Mouse (Mus musculus): Measurements from ENCODE around the gene Ffar2. TPM values are rescaled to one million over a fixed set of nuclear protein-coding genes. Genes with fewer than 3 reads are reported as not detected.
"Not testable (repeated sequence)": the region's sequence is repeated elsewhere in the genome, so short reads cannot be mapped to it uniquely, and the experiment has no call there.

Ffar2 gene
- polyA plus RNA-seq, 1 experiment, result 18.3 TPM

DNA sequence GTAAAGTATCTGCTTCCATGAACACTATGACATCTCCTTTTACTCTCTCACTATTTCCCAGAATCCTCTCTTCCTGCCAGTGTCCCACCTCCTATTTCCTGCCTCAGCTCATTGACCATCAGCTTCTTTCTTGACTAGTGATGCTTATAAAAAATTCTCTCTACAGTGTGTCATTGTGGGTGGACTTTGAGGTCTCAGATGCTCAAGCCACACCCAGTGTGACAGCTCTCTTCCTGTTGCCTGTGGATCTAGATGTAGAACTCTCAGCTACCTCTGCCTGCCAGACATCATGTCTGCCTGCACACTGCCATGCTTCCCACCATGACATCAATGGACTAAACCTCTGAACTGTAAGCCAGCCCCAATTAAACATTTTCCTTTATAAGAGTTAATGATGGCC lies 13.7 kb upstream of the Ffar2 start:
- Histone ChIP-seq H3K4me1 (ENCODE audit: control insufficient read depth, insufficient read depth, low read length) (peaks cover 3% of the 10 kb centered on the region; the same call in 1 of the 2 replicates), H3K4me3 (replicated peaks; ENCODE audit: control insufficient read depth, low read depth, low read length) (no peak overlapping the region), H3K27ac (ENCODE audit: control insufficient read depth, insufficient read depth, low read depth, low read length, poor library complexity) (no peak overlapping the region)
- TF ChIP-seq CTCF (IDR thresholded peaks at IDR 0.05; ENCODE audit: control insufficient read depth, insufficient read depth, low read length) (no peak), POLR2A (IDR thresholded peaks at IDR 0.05; ENCODE audit: borderline replicate concordance, control insufficient read depth, low read depth, low read length) (no peak)

DNA sequence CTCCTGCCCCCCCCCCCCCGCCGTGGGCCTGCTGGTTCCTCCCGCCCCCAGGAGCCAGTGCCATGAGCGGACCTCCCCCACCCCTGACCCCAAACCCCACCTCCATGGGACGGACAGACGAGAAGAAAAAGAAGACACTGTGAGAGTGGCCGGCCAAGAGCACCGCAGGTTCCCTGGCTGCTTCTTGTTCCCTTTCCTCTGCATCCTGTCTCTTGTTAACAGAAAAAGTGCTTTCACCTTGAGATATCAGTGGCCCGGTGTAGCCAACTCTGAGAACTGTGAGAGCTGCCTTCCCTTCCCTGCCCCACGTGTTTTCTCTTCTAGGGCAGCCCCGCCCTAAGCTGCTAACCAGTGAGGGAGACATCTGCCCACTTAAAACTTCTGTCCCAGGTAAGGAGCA lies 9.1 kb upstream of the Ffar2 start:
- H3K27ac ChIP-seq (ENCODE audit: control insufficient read depth, insufficient read depth, low read depth, low read length, poor library complexity); H3K4me3 ChIP-seq (replicated peaks; ENCODE audit: control insufficient read depth, low read depth, low read length); H3K4me1 ChIP-seq (ENCODE audit: control insufficient read depth, insufficient read depth, low read length): not testable (repeated sequence)
- 12% methylated on average over 8 of the region's 11 CpGs for WGBS

DNA sequence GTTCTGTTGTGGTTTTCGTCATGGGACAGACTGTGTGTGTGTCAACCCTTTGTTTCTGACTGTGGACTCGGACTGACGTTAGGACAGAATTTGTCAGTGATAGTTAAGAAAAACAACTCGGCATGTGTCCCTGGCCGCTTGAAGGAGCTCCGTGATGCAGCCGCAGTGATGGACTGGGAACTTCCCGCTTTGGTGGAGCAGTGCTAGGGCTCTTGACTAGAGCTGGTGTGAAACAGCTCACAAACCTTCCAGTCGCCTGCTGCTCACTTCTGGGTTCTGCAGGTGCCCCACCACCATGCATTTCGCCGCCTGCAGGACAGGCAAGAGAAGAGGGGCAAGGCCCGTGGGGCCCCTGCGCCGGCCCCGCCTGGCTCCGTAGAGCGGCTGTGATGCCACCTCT lies 8.7 kb upstream of the Ffar2 start:
- Histone ChIP-seq H3K27ac (ENCODE audit: control insufficient read depth, insufficient read depth, low read depth, low read length, poor library complexity) (no peak overlapping the region), H3K4me3 (replicated peaks; ENCODE audit: control insufficient read depth, low read depth, low read length) (no peak overlapping the region), H3K4me1 (ENCODE audit: control insufficient read depth, insufficient read depth, low read length) (peaks cover 3% of the 10 kb centered on the region)
- TF ChIP-seq CTCF (IDR thresholded peaks at IDR 0.05; ENCODE audit: control insufficient read depth, insufficient read depth, low read length), result no peak
- no peak for TF ChIP-seq POLR2A (IDR thresholded peaks at IDR 0.05; ENCODE audit: borderline replicate concordance, control insufficient read depth, low read depth, low read length)
- WGBS, result 28% methylated on average over 17 of the region's 17 CpGs

DNA sequence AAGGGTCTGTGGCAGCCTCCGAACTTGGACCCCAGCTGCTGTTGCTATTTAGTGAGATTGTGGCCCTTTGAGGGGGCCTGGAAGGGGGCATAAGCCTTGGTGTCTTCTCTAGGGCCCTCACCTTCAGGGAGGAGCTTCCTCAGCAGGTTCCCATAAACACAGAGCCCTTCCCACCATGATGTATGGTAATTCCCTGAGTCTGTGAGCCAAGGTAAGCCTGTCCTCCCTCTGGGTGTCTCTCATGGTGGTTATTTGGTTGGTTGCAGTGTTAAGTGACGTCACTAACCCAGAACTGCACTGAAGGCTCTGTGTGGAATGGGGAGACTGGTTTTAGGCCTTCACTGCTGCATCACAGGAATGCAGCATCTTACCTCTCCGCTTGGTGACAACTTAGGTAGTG lies 5.9 kb upstream of the Ffar2 start:
- peaks cover 3% of the 10 kb centered on the region for H3K4me1 ChIP-seq (ENCODE audit: control insufficient read depth, insufficient read depth, low read length)
- WGBS, result 61% methylated on average over 3 of the region's 3 CpGs
- TF ChIP-seq POLR2A (IDR thresholded peaks at IDR 0.05; ENCODE audit: borderline replicate concordance, control insufficient read depth, low read depth, low read length), result no peak
- H3K27ac ChIP-seq (ENCODE audit: control insufficient read depth, insufficient read depth, low read depth, low read length, poor library complexity), result peak overlapping the region; percentile 27; the same call in 1 of the 2 replicates
- no peak overlapping the region for H3K4me3 ChIP-seq (replicated peaks; ENCODE audit: control insufficient read depth, low read depth, low read length)

DNA sequence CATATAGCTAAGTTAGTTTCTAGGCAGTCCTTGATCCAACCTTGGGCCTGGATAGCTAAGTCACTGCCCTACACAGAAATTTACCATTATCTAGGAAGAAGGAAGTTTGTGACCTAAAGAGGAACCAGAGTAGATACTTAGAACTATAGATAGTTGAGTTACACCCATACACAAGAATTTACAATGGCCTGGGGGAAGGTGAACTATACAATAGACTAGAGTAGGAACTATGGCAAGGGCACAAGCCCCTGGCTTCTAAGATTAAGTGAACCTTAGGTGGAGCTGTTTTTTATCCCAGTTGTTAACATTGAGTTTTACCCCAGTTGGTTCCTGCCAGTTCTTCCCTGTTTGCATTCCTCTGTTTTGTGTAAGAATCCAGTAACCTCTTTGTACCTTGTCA lies 5.3 kb upstream of the Ffar2 start:
- H3K4me3 ChIP-seq (replicated peaks; ENCODE audit: control insufficient read depth, low read depth, low read length); H3K27ac ChIP-seq (ENCODE audit: control insufficient read depth, insufficient read depth, low read depth, low read length, poor library complexity); H3K4me1 ChIP-seq (ENCODE audit: control insufficient read depth, insufficient read depth, low read length): not testable (repeated sequence)

DNA sequence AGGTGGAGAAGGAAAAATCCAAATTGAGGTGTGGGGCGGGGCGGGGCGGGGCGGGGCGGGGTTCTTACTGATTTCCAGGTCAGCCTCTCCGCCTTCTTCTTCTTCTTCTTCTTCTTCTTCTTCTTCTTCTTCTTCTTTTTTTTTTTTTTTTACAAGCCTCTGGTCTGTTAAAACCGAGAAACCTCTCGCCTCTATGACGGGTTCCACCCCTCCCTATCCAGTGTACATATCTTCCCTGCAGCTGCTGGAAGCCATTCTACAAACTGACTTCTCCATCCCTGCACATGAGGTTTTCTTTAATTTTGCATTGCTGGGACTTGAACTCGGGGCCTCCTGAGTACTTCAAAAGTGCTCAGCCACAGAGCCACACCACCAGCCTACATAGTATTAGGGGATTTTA lies 3.1 kb upstream of the Ffar2 start:
- H3K4me1 ChIP-seq (ENCODE audit: control insufficient read depth, insufficient read depth, low read length), result peaks cover 7% of the 10 kb centered on the region
- TF ChIP-seq POLR2A (IDR thresholded peaks at IDR 0.05; ENCODE audit: borderline replicate concordance, control insufficient read depth, low read depth, low read length) (no peak), CTCF (IDR thresholded peaks at IDR 0.05; ENCODE audit: control insufficient read depth, insufficient read depth, low read length) (no peak)
- 67% methylated on average over 10 of the region's 10 CpGs for WGBS

DNA sequence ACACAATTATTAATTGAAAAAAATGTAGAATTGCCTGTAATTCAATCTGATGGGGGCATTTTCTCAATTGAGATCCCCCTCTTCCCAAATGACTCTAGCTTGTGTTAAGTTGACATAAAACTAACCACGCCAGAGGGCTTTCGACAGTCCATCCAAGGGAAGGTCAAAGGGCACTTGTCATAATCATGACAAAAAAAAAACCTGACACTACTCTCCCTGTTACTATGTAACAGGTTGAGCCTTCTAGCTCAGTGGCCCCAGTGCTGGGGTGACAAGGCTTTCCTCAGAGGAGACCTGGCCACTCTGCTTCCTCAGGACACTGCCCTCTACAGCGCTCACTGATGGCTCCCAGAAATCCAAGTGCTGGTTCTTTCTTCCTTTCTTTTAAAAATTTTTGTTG lies 731 bp upstream of the Ffar2 start:
- no peak overlapping the region for H3K4me3 ChIP-seq (replicated peaks; ENCODE audit: control insufficient read depth, low read depth, low read length)
- H3K4me1 ChIP-seq (ENCODE audit: control insufficient read depth, insufficient read depth, low read length), result peaks cover 9% of the 10 kb centered on the region
- TF ChIP-seq POLR2A (IDR thresholded peaks at IDR 0.05; ENCODE audit: borderline replicate concordance, control insufficient read depth, low read depth, low read length), result no peak
- no peak for TF ChIP-seq CTCF (IDR thresholded peaks at IDR 0.05; ENCODE audit: control insufficient read depth, insufficient read depth, low read length)
- 79% methylated on average over 3 of the region's 3 CpGs for WGBS
- H3K27ac ChIP-seq (ENCODE audit: control insufficient read depth, insufficient read depth, low read depth, low read length, poor library complexity), result 0 out of 2 replicates have a peak overlapping the region, but pooled peaks have one; percentile 13

More for the DNA sequence above, 3.1 kb upstream of the Ffar2 start:
- Histone ChIP-seq H3K27ac (ENCODE audit: control insufficient read depth, insufficient read depth, low read depth, low read length, poor library complexity) (no peak overlapping the region), H3K4me3 (replicated peaks; ENCODE audit: control insufficient read depth, low read depth, low read length) (no peak overlapping the region)

DNA sequence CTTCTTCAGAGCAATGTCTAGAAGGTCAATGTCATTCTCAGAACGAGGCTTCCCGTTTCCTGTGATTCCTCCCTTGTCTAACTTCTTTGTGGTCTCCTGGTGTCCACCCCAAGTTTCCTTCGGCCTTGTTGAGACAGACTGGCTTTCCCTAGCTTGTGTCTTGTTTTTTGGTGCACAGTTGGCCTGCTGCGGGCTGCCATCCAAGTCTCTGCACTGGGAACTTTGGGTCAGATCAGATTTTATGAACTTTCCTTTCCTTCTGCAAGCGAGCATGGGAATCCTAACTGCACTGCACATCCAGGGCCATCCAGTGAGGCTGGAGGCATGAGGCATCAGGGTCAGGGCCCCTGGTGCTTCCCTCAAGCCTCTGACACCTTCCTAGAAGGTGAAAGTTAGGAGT lies 2.0 kb downstream of the Ffar2 start:
- peak overlapping the region; percentile 46 for H3K27ac ChIP-seq (ENCODE audit: control insufficient read depth, insufficient read depth, low read depth, low read length, poor library complexity)

DNA sequence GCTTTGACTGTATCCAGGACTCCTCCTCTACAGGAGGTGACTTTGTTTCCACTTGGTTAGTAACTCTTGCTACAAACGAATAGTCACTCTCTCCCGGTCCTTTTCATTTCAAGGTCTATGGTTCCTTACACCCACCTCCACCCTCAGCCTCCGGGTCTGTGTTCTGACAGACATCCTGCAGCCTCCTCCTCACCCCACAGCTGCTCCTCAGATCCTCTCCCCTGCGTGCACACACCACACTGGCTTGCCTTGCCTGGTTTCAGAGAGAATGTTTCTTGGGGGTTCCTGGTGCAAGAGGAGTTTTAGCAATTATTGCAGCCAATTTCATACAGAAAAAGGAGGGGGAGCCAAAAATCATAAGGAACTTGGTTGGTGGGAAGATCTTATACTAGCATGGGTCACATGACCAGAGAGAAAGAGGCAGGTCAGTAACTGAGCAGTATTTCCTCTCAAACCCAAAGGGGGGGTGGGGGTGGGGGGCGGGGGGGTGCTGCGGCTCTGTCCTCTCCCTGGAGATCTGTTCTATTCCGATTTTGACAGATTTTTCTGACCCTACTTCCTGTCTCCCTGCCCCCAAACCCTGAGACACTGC lies 2.6 kb downstream of the Ffar2 start:
- Histone ChIP-seq H3K27ac (ENCODE audit: control insufficient read depth, insufficient read depth, low read depth, low read length, poor library complexity) (peak overlapping the region; percentile 66), H3K4me1 (ENCODE audit: control insufficient read depth, insufficient read depth, low read length) (peaks cover 9% of the 10 kb centered on the region), H3K4me3 (replicated peaks; ENCODE audit: control insufficient read depth, low read depth, low read length) (peak overlapping the region; percentile 62)
- 4% methylated on average over 7 of the region's 7 CpGs for WGBS
- TF ChIP-seq CTCF (IDR thresholded peaks at IDR 0.05; ENCODE audit: control insufficient read depth, insufficient read depth, low read length), result no peak
- peak; percentile 41; the same call in 1 of the 2 replicates for TF ChIP-seq POLR2A (IDR thresholded peaks at IDR 0.05; ENCODE audit: borderline replicate concordance, control insufficient read depth, low read depth, low read length)

More for the DNA sequence above, 2.0 kb downstream of the Ffar2 start:
- no peak for TF ChIP-seq POLR2A (IDR thresholded peaks at IDR 0.05; ENCODE audit: borderline replicate concordance, control insufficient read depth, low read depth, low read length)
- Histone ChIP-seq H3K4me3 (replicated peaks; ENCODE audit: control insufficient read depth, low read depth, low read length) (no peak overlapping the region), H3K4me1 (ENCODE audit: control insufficient read depth, insufficient read depth, low read length) (peaks cover 9% of the 10 kb centered on the region)
- WGBS, result 16% methylated on average over 5 of the region's 5 CpGs
